Mouse (Mus musculus) neural tube, embryonic 14.5 days (tissue): Measurements from ENCODE around the gene Wdr73. TPM values are rescaled to one million over a fixed set of nuclear protein-coding genes. Genes with fewer than 3 reads are reported as not detected.
"Not testable (repeated sequence)": the region's sequence is repeated elsewhere in the genome, so short reads cannot be mapped to it uniquely, and the experiment has no call there.

Experiments
- ATAC-seq: fragments of 200-750 bp; cut with Nextera tagmentation; 2 replicates; pipeline ENCODE4 v1.8.0; 2017; ENCODE audit warnings: low read depth, mild to moderate bottlenecking, moderate TSS enrichment, moderate library complexity
- H3K27ac ChIP-seq: fragments of 300-500 bp; sonication (generic); 2 replicates; pipeline ENCODE4 v1.5.1; 2014; ENCODE audit warnings: low read depth, mild to moderate bottlenecking, control low read depth, low read length, moderate library complexity, mixed read lengths
- H3K27me3 ChIP-seq: fragments of 300-500 bp; sonication (generic); 2 replicates; pipeline ENCODE4 v1.6.1; 2014; ENCODE audit warnings: low read length; ENCODE audit not compliant: control insufficient read depth, insufficient read depth
- H3K36me3 ChIP-seq: fragments of 300-500 bp; sonication (generic); 2 replicates; pipeline ENCODE4 v1.6.1; 2014; ENCODE audit warnings: low read length, mixed read lengths; ENCODE audit not compliant: control insufficient read depth, insufficient read depth
- H3K4me1 ChIP-seq: fragments of 300-500 bp; sonication (generic); 2 replicates; pipeline ENCODE4 v1.6.1; 2014; ENCODE audit warnings: low read length; ENCODE audit not compliant: control insufficient read depth, insufficient read depth
- H3K4me2 ChIP-seq: fragments of 300-500 bp; sonication (generic); 2 replicates; pipeline ENCODE4 v1.6.1; 2014; ENCODE audit warnings: mild to moderate bottlenecking, low read depth, low read length, control low read depth
- H3K4me3 ChIP-seq: fragments of 300-500 bp; sonication (generic); 2 replicates; pipeline ENCODE4 v1.5.1; 2014; ENCODE audit warnings: low read depth, low read length, control low read depth, mixed read lengths
- H3K9ac ChIP-seq: fragments of 300-500 bp; sonication (generic); replicated peaks from 2 replicates; pipeline ENCODE4 v1.6.1; 2014; ENCODE audit warnings: low read depth, mild to moderate bottlenecking, control low read depth, low read length, mixed read lengths
- H3K9me3 ChIP-seq: fragments of 300-500 bp; sonication (generic); 2 replicates; pipeline ENCODE4 v1.6.1; 2016; ENCODE audit warnings: low read length; ENCODE audit not compliant: control insufficient read depth
- WGBS: fragments of 180-500 bp; shearing (Covaris S2); extraction: QIAGEN DNeasy Blood & Tissue Kit; methylation state at CpG from one replicate; pipeline ENCODE4 v1.1.7; 2014; 5-methylcytosine and 5-hydroxymethylcytosine counted together
- polyA plus RNA-seq: library from polyadenylated mRNA; unstranded; fragments of >200 nt; fragmentation: Nextera tagmentation; extraction: Ambion mirVana; gene quantifications from 2 replicates; pipeline ENCODE4 v1.2.1, GENCODE M21; 2014

Gene Wdr73
- 31.4 and 32.1 TPM in 2 replicates for polyA plus RNA-seq

GRCm38 (mm10) chr7:80900944-80901501, at the start of gene Wdr73:
Gene Wdr73, minus strand, starts transcription at chr7:80901269.
- Histone ChIP-seq H3K27me3 (no peaks in the 10 kb centered on the region), H3K36me3 (peaks cover 9% of the 10 kb centered on the region), H3K9me3 (no peaks in the 10 kb centered on the region), H3K4me3 (peak within 1 kb of the TSS; percentile 66), H3K4me2 (peak within 1 kb of the TSS; percentile 93), H3K27ac (peak within 1 kb of the TSS; percentile 71), H3K4me1 (peaks cover 25% of the 10 kb centered on the region), H3K9ac (peak within 1 kb of the TSS; percentile 75)
- peak; percentile 96 for ATAC-seq
- WGBS = under 1% methylated on average over 36 of the region's 36 CpGs

GRCm38 (mm10) chr7:80947445-80948350, 46.6 kb upstream of the Wdr73 start, which contains the start of gene Sec11a:
Gene Sec11a, minus strand, starts transcription at chr7:80947780.
- peak within 1 kb of the TSS; percentile 57 for H3K4me3 ChIP-seq
- H3K4me1 ChIP-seq = peaks cover 14% of the 10 kb centered on the region
- H3K9ac ChIP-seq = peak within 1 kb of the TSS; percentile 77
- no peaks in the 10 kb centered on the region for H3K9me3 ChIP-seq
- H3K36me3 ChIP-seq = no peaks in the 10 kb centered on the region
- peak within 1 kb of the TSS; percentile 83 for H3K4me2 ChIP-seq
- H3K27me3 ChIP-seq = no peaks in the 10 kb centered on the region
- peak; percentile 100 for ATAC-seq
- H3K27ac ChIP-seq = peak within 1 kb of the TSS; percentile 97
- 1% methylated on average over 40 of the region's 44 CpGs for WGBS

GRCm38 (mm10) chr7:80939808-80940207, 38.7 kb upstream of the Wdr73 start:
- Histone ChIP-seq H3K36me3 (peaks cover 3% of the 10 kb centered on the region; the same call in 1 of the 2 replicates), H3K4me2 (no peak overlapping the region), H3K9ac (no peak overlapping the region), H3K9me3 (no peaks in the 10 kb centered on the region), H3K27me3 (no peaks in the 10 kb centered on the region), H3K27ac (no peak overlapping the region), H3K4me1 (no peaks in the 10 kb centered on the region), H3K4me3 (no peak overlapping the region)
- 93% methylated on average over 4 of the region's 4 CpGs for WGBS
- ATAC-seq = no peak

GRCm38 (mm10) chr7:80937304-80937666, 36.2 kb upstream of the Wdr73 start:
- not testable (repeated sequence) for H3K9ac ChIP-seq, H3K4me2 ChIP-seq, H3K27ac ChIP-seq, ATAC-seq, H3K27me3 ChIP-seq, H3K4me1 ChIP-seq, H3K9me3 ChIP-seq, H3K4me3 ChIP-seq
- peaks cover 12% of the 10 kb centered on the region; the same call in 1 of the 2 replicates for H3K36me3 ChIP-seq

GRCm38 (mm10) chr7:80936617-80937303, 35.7 kb upstream of the Wdr73 start:
- H3K4me3 ChIP-seq, H3K27me3 ChIP-seq, H3K4me1 ChIP-seq, H3K9me3 ChIP-seq, ATAC-seq, H3K27ac ChIP-seq, H3K9ac ChIP-seq, H3K4me2 ChIP-seq: not testable (repeated sequence)
- WGBS = 80% methylated on average over 7 of the region's 7 CpGs
- H3K36me3 ChIP-seq = peaks cover 12% of the 10 kb centered on the region; the same call in 1 of the 2 replicates

- H3K36me3 ChIP-seq = peaks cover 12% of the 10 kb centered on the region; the same call in 1 of the 2 replicates
- no peak overlapping the region for H3K27ac ChIP-seq
- H3K9me3 ChIP-seq = no peaks in the 10 kb centered on the region
- no peak overlapping the region for H3K9ac ChIP-seq
- no peaks in the 10 kb centered on the region for H3K4me1 ChIP-seq
- no peak for ATAC-seq
- no peaks in the 10 kb centered on the region for H3K27me3 ChIP-seq
- H3K4me2 ChIP-seq = no peak overlapping the region
- WGBS = 92% methylated on average over 1 of the region's 1 CpGs
- no peak overlapping the region for H3K4me3 ChIP-seq
Measured at GRCm38 (mm10) chr7:80935834-80936233, 34.8 kb upstream of the Wdr73 start.

- H3K4me3 ChIP-seq = no peak overlapping the region
- H3K27ac ChIP-seq = no peak overlapping the region
- H3K9ac ChIP-seq = no peak overlapping the region
- peaks cover 12% of the 10 kb centered on the region; the same call in 1 of the 2 replicates for H3K36me3 ChIP-seq
- H3K9me3 ChIP-seq = no peaks in the 10 kb centered on the region
- no peaks in the 10 kb centered on the region for H3K27me3 ChIP-seq
- ATAC-seq = no peak
- WGBS = 89% methylated on average over 1 of the region's 1 CpGs
- no peak overlapping the region for H3K4me2 ChIP-seq
- no peaks in the 10 kb centered on the region for H3K4me1 ChIP-seq
Measured at GRCm38 (mm10) chr7:80932777-80933176, 31.7 kb upstream of the Wdr73 start.

GRCm38 (mm10) chr7:80931618-80932207, 30.6 kb upstream of the Wdr73 start:
- H3K4me2 ChIP-seq = no peak overlapping the region
- no peak overlapping the region for H3K4me3 ChIP-seq
- WGBS = 82% methylated on average over 8 of the region's 8 CpGs
- H3K27me3 ChIP-seq = no peaks in the 10 kb centered on the region
- no peak overlapping the region for H3K27ac ChIP-seq
- H3K36me3 ChIP-seq = peaks cover 18% of the 10 kb centered on the region
- ATAC-seq = no peak
- H3K9ac ChIP-seq = no peak overlapping the region
- no peaks in the 10 kb centered on the region for H3K9me3 ChIP-seq
- no peaks in the 10 kb centered on the region for H3K4me1 ChIP-seq
